Mouse (Mus musculus) kidney, adult 18-20 months (tissue): ENCODE results near the gene Lmcd1.
A peak's percentile ranks its signal among the peaks of the same experiment; 100 is the strongest.

ENCODE experiments used
- DNase-seq: peaks from one replicate; pipeline ENCODE4 v3.0.0; 2021

The Lmcd1 gene

DNA sequence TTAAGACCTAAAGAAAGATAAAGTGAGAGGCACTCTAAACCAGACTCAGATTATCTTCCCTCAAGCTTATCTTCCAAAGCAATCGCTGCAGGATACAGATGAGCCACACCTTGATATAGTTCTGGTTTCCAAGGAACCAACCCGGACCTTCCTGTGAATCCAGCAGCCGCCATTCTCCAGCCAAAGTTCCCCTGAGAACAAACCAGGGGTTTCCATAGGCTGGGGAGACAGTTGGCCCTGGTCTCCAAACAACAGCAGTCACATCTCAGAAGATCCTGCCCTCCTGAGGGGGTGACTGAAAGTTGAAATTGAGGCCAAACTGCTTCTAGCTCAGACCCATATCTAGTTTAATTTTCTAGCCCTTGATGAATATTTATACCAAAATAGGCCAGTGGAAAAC, 14.7 kb downstream of the Lmcd1 start:
- DNase-seq, result no peak

DNA sequence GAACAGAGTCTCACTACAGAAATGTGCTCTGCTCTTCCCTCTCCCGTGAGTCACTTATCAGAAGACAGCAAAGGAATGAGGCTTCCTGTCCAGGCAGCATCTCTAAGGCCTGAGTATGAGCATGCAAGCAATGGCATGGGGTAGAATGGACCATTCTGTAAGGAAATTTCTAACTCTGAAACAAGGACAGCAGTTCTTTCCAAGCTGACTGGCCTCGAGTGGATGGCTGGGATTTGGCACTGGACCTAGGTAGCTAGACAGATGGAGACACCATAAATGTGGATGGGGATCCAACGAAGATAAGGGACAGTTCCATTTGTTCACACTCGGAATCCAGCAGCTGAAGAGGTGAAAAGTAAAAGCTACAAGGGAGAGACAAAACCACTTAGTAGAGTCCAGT, 17.6 kb downstream of the Lmcd1 start:
- no peak for DNase-seq

DNA sequence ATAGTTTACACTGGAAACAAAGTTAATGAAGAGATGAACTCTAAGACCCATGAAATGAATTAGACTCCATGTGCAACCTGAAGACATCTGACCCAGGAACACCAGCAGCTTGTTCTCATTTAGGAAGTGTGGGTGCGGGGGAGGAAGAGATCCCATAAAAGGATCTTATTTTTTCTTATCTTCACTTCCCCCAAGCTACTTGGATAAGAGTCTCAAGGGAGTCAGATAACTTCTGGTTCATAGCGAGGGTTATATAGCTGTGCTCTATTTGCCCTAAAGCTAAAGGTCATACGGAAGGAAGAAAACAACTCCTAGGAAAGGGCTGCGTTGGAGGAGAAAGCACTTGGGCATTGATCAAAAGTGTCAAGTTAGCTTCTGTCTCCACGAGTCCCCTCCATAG, 19.8 kb downstream of the Lmcd1 start:
- no peak for DNase-seq

DNA sequence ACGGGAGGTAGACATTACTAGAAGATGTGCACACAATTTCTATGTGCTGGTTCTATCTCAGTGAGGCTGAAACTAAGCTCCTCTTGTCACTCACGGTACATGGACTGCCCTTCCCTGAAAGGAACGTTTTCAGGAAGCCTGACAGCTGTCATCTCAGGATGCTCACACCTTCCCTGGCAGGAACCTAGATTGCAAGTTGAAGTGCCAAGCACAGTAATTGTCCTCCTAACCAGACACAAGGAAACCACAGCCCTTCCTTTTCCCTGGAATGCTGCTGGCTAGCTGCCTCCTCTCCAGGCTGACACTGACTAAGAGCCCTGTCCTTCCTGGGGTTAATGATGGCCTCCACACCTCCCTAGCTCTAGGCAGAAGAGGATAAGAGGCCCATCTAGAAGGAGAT, 21.7 kb downstream of the Lmcd1 start:
- peak; percentile 25 for DNase-seq

DNA sequence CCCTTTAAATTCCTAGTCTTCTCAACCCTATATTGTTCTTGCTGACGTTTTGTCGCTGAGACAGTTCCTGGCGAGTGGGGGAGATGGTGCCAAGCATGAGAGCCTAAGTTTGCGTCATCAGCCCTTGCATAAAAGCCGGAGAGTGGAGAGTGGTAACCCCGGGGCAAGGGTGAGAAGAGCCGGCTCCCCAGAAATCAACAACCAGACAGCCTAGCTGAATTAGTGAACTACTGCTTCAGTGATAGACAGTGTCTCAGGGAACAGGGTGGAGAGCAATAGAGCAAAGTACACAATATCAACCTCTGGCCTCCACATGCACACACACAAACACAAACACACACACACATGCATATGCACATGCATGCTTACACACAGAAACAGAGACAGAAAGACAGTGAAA, 26.6 kb downstream of the Lmcd1 start:
- no peak for DNase-seq

DNA sequence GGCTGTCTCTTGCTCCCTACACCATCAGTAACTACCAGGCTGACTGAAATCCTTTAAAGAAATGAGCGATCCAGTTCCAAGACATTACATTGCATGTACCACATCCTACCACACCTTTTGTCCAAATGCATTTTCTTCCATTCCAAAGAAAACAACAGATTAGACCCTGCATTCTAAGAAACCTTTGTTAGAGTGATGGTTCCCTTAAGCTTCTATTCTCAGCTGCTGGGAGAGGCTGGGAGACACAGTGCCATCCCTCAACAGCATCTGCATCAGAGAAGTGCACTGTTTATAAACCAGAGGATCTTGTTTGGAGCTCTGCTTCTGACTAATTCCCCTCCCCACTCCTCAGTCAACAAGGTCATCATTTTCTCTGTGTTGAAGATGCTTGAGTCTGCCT, 27.1 kb downstream of the Lmcd1 start:
- no peak for DNase-seq

DNA sequence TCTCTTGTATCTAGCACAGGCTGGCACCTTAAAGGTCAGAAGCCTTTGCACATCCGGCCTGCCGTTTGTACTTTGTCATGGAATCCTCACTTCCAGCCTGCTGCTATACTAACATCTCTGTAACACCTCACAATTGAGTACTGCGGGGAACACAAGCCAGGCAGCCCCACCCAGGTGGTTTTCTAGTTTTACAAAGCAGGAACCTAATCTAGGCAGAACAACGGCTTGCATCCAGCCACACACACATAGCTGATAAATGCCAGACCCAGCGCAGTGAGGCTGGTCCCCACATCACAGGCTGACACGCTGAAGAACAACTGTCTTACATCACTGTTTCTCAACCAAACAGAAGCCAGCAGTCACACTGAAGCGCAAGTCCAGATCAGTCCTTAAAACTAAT, 28.7 kb downstream of the Lmcd1 start:
- no peak for DNase-seq

DNA sequence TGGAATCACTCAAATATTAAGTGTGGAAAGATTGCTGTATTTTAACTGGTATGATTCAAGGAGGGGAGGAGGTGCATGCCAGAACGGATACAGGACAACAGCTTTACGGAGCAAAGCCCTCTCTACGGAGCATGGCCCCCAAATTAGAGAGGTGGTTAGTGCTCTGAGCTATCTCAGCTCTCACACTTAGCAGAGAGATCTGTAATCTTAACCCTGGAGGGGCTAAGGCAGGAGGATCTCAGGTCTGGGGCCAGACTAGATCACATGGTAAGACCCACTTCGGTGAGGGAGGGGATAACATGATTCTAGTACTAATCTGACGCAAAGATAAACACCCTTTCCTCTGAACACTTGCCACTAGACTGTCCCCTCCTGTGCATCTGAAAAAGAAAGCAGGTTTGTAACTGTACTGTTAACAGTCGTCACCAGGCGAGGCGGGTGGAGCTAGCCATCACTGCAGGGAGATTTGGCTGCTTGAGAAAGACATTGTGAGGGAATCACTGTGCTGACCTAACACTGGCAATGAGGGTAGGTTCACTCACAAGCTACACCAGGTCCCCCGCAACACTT, 29.3 kb downstream of the Lmcd1 start:
- DNase-seq, result no peak

DNA sequence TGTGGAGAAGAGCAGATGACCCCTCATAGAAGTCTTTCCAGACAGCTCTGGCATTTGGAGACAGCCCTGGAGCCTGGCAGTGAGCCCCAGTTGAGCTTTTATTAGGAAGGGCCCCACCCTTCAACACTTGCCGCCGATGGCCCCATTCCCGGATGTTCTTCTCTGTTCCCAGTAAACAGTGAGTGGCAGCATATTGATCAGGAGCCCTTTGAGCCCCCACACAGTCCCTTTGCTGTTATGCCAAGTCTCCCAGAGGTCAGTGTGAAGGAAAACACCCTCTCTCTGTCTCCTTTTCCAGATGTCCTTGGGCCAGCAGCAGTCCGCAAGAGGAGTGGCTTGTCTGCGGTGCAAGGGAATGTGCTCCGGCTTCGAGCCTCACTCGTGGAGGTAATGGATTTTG, 31.2 kb downstream of the Lmcd1 start:
- peak; percentile 50 for DNase-seq

DNA sequence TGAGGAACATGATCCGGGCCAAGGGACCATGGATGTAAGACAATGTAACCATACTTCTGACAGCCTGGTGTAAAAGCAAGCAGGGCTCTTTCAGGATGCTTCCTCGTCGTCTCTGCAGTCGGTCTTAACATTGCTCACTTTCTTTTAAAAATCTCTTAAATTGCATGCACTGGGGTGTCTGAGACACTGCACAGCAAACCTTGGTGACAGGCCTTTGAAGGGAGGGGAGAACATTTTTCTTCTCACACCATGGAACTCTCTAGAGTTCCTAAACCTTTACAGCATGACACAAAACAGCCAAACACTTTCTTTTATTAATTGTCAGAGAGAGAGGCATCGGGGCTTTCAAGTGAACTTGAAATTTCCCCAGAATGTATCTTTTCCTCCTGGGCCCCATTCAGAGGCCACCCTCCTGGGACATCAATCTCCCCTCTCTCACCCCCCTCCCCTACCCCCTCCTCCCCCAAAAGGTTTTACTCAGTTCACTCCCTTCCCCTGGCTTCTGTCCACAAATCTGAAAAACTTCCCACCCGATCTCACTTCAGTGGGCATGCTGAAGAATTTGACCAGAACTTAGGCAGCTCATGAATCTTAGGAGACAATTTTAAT, 35.9 kb downstream of the Lmcd1 start:
- DNase-seq, result no peak

DNA sequence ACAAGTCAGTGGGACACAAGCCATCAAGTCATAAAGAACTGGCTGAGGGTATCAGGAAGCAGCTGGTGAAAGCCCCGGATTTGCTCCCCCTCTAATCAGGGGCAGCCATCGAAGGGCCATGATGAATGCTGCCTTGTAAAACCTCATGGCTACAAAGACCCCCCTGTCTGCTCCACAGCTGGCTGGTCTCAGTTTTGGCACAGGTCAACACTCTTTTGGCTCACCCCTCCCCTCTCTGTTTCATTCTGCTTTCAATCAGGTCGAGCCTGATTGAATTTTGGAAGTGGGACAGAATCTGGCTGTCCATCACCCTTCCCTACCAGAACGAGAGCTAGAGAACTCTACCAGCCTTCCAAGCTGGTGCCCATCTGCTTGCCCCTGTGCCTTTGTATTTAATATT, 37.8 kb downstream of the Lmcd1 start:
- DNase-seq, result no peak

DNA sequence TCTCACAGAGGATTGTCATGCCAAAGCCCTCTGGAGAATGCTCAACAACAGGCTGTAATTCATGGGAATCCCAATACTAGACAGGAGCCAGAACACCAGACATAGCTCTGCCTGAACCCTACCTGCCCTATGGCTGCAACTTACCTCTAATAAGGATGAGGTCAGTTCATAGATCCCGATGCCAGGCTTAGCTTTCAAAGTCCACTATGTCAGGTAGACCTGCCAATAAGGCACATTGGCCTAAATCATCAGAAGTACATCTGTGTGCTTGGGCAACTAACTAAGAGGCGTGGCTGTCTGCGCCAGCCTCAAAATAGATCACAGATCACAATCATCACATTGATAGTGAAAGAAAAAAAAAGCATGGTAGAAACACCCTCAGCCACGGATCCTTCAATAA, 45.9 kb downstream of the Lmcd1 start:
- DNase-seq, result no peak

DNA sequence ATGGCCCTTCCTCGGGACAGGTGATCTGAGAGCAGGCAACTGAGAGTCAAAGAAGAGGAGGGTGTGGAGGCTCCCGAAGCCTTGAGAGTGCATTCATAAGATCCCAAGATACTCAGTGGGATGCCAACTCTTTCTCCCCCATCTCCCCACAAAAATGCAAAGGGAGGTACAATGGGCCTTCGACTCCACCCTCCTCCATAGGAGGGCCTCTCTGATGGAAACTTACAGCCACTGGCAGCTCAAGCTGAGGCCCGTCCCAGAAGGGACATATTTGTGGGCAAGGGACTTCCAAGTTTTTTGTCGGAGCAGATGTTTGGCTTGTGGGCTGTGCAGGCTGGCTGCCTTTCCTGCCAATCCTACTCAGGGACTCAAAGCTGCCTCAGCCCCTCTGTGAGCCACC, 47.1 kb downstream of the Lmcd1 start:
- no peak for DNase-seq

DNA sequence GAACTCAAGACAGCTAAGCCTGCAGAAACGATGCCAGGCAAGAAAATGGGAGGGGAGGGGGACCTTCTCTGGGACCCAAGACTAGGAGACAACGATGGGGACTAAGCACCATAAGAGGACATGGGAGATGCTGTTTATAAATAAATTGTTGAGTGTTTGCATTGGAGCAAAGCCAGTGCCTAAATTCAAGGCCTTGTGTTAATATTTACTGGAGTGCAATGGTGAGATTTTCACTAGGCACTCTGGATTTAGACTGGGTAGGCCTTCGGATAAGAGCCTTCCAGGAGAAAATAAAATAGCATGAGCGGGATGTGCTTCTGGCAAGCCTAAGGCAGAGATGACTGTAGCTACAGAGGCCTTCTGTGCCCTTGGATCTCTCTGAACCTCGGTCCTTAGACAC, 49.4 kb downstream of the Lmcd1 start:
- no peak for DNase-seq

DNA sequence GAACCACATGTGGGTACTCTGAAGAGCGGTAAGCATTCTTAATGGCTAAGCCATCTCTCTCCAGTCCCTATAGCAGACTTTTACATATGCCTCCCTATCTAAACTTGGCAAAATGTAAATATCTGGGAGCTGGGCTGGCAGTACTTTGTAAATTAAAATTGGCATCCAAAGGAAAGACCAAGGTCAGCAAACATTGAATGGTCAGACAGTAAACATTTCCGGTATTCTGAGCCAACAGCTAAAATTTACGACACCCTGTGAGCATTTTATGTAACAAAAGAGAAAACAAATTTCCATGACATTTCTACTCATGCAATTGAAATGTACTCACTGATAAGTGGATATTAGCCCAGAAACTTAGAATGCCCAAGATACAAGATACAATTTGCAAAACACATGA, 51.7 kb downstream of the Lmcd1 start:
- no peak for DNase-seq

DNA sequence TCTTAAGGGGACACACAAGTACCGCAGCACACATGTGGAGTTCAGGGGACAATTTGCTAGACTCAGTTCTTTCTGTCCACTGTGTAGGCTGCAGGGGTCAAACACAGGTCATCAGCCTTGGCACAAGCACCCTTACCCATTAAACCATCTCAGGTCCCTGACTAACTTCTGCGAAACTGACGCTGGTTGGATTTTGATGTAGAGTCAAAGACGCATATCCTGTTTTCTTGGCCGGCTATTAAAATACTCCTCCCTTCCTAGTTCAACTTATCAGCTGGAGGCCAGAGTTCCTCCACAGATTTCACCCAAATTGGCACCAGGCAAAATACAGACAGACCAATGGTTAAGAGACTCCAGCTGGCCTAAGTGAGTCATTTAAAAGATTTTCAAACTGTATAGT, 54.2 kb downstream of the Lmcd1 start:
- peak; percentile 32 for DNase-seq

DNA sequence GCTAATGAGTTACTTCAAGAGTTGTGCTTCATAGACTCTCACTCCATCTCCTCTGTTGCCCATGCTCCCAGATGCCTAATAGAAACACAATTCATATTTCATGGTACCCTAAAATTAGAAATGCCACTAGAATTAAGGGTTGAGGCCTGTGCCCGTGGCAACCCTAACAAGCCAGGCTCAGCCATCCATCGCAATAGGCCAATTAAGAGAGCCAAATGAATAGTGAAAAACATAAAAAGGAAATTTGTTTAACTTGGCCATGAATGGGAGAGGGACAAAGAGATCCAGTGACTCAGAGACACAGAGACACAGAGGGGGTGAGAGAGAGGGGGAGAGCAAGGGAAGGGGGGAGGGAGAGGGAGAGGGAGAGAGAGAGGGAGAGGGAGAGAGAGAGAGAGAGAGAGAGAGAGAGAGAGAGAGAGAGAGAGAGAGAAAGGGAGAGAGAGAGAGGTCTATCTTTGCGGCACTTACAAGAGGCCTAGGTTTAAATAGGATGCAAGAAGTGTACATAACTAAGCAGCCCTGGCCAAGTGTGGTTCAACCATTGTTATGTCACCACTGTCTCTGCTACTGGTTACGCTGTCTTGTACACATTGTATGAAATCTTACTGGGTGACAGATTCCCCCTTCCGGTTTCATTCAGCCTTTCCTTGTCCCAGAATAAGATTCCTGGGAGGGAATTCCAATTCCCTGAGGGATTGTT, 57.1 kb downstream of the Lmcd1 start:
- no peak for DNase-seq

DNA sequence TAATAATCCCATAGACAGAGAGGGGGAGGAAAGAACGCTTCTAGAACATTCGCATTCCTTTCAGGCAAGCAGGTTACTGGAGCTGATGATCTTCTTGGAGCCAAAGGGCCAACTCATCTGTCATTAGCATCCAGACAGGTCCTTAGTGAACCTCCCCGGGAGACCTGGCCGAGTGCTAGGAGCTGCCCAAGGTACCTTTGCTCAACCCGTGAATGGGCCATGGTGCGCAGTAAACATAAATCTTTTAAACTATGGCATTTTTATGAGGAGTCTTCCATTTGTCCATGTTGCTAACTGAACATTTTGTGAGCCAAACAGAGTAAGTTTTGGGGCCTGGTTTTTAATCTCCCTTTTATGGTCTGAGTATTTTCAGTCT, 57.7 kb downstream of the Lmcd1 start:
- no peak for DNase-seq

DNA sequence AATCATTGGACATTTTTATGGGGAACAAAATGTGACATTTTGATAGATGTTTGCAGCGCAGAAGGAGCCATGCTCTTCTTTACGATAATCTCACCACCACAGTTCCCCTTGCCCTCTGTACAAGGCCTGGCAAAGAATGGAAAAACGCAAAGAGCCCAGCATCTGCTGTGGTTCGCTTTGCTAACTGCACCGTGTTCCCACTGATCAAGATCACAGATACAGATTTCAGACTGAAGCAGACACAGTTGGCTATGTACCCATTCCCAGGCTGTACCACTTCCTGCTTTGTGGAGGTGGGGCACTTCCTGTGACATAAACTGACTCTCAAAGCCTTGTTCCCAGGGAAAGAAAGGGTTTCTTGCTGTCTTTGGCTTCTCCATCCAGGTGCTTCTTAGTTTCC, 60.4 kb downstream of the Lmcd1 start:
- DNase-seq, result no peak

DNA sequence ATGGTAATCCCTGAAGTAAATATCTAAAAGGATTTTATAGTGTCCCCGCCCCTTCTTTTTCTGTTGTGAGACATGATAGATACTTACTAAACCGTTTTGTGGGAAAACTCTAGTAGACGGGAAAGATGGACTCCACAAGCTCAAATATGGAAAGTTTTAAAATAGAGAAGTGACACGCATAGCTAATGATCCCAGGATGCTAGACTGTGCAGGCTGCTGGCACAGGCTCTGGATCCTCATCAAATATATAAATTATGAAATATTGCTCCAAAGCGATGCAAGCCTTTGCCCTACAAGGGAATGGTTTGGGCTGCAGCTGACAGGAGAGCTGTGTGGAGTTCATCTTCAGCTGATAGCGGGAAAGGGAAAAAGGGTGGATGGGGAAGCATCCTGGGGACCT, 64.1 kb downstream of the Lmcd1 start:
- no peak for DNase-seq

DNA sequence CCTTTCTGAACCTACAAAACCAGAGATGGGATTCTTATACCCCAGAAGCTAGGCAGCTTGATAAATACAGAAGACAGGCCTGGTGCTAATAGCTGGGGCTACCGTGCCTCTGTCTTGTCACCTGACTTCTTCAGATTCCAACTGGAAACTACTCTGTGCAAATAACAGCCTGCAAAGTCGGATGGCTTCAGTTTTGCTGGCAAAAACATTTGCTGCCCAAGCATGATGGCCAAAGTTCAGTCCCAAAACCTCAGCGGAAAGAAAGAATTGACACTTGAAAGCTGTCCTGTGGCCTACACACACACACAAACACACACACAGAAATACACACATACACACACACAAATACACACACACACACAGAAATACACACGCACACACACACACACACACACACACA, 65.5 kb downstream of the Lmcd1 start:
- DNase-seq, result no peak

DNA sequence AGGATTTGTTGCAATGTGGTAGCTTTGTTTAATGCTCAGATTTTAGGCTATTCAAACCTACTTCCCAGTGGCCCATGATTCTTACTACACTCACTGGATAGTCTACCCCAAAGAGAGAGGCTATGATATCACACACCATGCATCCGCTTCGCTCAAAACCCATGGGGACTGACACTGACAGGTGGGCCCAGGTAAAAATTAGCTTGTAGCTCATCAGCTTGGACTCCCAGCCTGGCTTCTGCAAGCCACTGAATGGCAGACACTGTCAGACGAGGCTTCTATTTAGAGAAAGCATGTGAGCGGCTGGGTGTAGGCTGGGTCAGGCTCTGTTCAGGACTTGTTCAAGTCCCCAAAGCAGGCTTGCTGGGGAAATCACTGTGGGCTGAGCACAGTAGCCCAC, 76.9 kb downstream of the Lmcd1 start:
- no peak for DNase-seq

DNA sequence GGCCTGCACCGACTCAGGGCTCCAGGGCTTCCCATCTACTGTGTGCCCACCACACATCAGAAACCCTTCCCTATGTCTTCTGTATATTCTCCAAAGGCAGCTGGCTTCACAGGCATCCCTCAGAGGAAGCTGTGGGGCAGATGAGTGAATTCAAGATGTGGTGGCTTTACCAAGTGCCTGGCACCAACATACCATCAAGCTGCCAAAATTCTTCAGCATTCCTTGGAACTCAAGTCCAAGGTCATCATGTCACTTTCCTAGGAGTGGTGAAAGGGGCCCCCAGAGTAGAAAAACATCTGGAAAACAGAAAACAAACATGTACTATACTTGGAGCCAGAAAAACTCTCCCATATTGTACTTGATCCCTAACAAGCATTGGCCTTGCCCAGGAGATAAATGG, 85.8 kb downstream of the Lmcd1 start:
- no peak for DNase-seq

DNA sequence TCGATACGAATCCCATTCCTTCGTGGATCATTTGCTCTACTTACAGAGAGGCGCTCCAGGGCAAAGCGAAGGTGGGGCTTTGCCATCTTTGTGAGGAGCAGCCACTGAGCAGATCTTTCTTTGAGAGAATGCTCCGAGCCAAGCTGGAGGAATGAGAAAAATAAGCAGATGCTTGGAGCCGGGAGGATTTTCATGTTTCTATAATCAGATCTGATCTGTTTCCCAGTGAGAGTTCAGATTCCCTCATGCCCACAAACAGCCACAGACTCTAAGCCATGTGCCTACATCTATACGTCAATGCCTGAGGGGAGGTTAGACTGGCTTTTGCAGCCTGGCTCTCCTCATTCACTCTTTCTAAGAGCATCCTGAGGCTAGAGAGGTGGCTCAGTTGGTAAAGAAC, 87.1 kb downstream of the Lmcd1 start:
- no peak for DNase-seq

DNA sequence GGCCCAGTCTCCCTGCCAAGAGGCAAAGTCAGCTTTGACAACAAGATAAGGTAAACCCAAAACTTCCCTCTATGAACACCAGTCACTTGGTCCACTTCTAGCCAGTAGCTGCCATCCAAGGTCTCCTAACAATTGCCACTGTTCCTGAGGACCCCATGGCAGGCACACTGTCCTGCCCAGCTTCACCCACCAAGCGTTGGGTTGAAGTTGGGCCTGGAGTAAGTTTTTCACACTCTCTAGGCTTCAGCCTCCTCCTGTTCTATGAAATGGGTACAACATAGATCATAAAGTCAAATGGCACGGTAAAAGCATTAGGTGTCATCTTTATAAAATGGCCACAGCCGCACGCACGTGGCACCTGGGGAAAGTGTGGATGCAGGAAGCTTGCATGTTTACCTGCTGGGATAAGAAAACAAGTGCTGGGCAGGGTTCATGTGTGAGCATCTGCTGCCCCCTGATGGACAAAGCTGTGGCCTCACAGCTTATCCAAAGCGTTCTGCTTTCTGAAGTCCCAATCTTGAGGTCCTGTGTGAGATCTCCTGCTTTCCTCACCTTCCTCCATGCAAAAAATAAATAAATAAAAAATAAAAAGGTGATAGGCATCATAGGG, 88.9 kb downstream of the Lmcd1 start:
- peak; percentile 80 for DNase-seq
